Mouse (Mus musculus): ENCODE measurements around the gene Dusp1.
A peak's percentile ranks its signal among the peaks of the same experiment; 100 is the strongest.

Dusp1 gene

GRCm38 (mm10) chr17:26524316-26524715 lies 37.6 kb downstream of the Dusp1 start:
- DNase-seq (ENCODE audit: low spot score in 2 of 2) = no peak

GRCm38 (mm10) chr17:26522711-26523110 lies 39.2 kb downstream of the Dusp1 start:
- no peak for DNase-seq (ENCODE audit: low spot score in 2 of 2)

GRCm38 (mm10) chr17:26518306-26518705 lies 43.6 kb downstream of the Dusp1 start:
- DNase-seq (ENCODE audit: low spot score in 2 of 2) = no peak

DNA sequence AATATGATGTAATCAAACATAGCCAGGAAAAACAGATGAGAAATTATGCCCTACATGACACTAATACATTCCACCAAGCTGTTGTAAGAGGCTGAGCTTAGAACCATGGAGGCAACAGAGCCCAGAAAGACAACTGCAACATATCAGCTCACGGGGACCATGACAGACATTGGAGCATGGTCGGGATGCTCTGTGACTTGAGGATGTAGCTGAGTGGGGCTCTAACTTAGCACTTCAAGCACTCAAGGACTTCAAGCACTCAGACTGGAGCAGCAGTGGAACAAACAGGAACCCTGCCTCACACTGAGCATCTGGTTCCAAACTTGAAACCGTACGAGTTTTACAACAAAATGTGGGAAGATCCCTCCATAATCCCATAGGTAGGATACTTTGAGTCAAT lies 46.3 kb downstream of the Dusp1 start:
- DNase-seq (ENCODE audit: low spot score in 2 of 2) = no peak

DNA sequence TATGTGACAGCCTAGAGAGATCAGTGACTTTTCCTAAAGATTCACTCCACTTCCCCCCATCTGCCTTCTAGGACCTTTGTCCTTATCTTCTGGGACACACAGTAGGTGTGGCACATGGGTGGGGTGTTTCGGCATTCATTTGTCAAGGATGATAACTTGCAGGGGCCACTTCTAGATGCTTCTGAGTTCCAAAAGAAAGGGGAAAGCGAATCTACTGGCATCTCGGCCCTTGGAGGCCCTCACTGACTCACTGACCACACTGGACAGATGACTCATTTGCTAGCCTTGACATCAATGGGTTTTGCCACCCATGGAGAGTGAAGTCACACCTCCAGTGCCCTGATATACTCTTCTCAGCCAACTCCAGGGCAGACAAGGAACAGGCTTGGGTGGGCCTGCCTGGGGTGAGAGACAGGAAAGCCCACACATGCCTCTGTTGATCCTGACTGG lies 47.3 kb downstream of the Dusp1 start:
- DNase-seq (ENCODE audit: low spot score in 2 of 2) = no peak

DNA sequence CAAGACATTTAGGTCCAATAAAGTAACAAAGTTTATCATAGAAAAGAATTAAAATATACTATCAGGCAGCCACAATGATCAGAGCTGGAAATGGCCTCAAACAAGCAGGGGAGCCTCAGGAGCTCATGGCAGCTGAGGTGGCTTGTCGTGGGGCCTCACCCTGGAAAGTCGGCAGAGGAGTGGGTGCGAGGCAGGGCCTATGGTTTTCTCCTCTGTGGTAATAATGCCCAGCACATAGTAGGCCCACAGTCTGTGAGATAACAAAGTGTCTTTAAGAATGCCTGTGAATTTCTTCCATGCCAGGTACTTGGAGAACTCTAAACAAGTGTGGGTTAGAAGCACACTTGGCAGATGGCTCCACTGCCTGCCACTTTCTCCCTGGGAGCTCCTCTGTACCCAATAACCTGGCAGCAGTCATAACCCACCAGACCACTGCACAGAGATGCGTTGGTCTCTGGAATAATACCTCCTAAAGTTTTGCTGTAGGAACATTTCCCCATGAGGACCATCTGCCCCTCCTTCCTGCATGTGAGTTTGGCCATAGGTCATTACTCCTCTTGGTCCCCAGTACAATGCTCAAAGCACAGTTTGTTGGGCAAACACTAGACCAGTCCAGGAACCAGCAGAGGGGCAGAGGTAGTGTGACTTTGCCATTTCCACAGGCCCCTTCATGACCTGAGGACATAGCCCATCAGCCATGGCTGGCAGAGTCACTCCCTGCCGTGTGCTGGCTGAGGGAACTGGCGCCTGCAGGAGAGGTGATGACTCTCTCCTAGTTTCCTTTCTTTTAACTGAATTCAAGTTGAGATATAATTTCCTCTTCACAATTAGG lies 48.3 kb downstream of the Dusp1 start:
- DNase-seq (ENCODE audit: low spot score in 2 of 2) = no peak

GRCm38 (mm10) chr17:26512961-26513360 lies 49.0 kb downstream of the Dusp1 start:
- DNase-seq (ENCODE audit: low spot score in 2 of 2) = no peak

- DNase-seq (ENCODE audit: low spot score in 2 of 2) = no peak
Measured at GRCm38 (mm10) chr17:26511816-26512774, 49.8 kb downstream of the Dusp1 start.

GRCm38 (mm10) chr17:26511256-26511655 lies 50.7 kb downstream of the Dusp1 start:
- no peak for DNase-seq (ENCODE audit: low spot score in 2 of 2)

- no peak for DNase-seq (ENCODE audit: low spot score in 2 of 2)
Measured at GRCm38 (mm10) chr17:26510146-26511045, 51.5 kb downstream of the Dusp1 start.

DNA sequence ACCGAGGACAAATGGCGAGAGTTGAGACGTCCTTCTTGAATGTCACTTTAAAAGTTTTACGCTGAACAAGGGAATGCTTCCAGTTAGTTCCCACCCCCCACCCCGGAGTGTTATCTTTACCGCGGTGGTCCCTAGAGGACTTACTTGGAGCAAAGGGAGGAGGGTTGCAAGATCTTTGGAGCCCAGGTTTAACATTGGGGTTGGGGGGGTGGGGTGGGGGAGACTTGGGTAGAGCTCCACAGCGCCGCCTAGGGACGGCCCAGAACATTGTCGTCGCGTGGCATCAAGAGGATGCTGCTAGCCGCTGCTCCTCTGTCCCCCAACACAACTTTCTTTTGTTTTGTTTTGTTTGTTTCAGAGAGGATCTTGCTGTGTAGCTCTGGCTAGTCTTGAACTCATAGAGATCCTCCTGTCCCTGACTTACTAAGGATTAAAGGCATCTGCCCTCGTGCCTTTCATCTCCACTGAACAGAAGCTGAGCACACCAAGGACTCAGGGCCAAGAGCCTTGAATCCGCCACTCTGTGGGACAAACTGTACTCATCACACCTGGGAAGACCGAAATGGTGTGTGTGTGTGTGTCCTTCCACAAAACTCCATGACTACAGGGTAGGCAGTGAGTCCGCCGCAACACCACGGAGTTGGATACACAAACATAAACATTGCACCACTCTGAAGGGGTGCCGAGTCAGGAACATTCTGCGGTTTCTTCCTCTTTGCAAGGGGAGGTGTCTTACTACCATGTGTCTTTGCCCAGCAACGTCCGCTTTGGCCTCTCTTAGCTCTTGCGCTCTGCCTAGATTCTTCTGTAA lies 52.8 kb downstream of the Dusp1 start:
- DNase-seq (ENCODE audit: low spot score in 2 of 2) = peak; percentile 60 to 75

GRCm38 (mm10) chr17:26508345-26508960 lies 53.5 kb downstream of the Dusp1 start:
- peak; percentile 97 for DNase-seq (ENCODE audit: low spot score in 2 of 2)

GRCm38 (mm10) chr17:26507966-26508344 lies 54.0 kb downstream of the Dusp1 start:
- DNase-seq (ENCODE audit: low spot score in 2 of 2) = peak; percentile 89 to 91

DNA sequence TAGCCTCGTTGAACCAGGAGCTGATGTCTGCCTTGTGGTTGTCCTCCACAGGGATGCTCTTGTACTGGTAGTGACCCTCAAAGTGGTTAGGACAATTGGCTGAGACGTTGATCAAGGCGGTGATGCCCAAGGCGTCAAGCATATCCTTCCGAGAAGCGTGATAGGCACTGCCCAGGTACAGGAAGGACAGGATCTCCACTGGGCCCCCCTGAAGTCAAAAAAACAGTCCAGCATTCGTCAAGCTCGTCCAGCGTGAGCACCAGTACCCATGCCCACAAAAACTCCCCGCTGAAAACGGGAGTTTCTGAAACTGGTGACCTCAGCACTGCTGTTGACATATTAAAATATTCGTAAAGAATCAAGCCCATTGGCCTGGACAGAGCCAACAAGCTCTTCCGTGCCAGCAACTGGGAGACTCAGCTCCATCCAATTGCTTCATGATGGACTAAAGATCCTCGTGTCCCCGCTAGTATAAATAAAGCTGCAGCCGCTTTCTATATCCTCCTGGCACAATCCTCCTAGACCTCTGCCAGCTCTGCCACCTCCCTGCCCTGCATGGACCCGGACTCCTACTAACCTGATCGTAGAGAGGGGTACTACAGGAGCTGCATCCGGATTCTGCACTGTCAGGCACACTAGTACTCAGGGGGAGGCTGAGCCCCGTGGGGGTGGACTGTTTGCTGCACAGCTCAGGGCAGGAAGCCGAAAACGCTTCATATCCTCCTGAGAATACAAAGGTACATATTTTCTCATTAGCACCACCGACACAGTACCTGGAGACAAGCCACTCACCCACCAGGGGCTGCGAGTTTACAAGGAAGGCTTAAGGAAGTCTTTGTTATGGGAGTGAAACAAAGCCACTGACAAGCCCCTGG lies 54.7 kb downstream of the Dusp1 start:
- peak; percentile 53 to 62 for DNase-seq (ENCODE audit: low spot score in 2 of 2)

GRCm38 (mm10) chr17:26506031-26506641 lies 55.8 kb downstream of the Dusp1 start:
- no peak for DNase-seq (ENCODE audit: low spot score in 2 of 2)

DNA sequence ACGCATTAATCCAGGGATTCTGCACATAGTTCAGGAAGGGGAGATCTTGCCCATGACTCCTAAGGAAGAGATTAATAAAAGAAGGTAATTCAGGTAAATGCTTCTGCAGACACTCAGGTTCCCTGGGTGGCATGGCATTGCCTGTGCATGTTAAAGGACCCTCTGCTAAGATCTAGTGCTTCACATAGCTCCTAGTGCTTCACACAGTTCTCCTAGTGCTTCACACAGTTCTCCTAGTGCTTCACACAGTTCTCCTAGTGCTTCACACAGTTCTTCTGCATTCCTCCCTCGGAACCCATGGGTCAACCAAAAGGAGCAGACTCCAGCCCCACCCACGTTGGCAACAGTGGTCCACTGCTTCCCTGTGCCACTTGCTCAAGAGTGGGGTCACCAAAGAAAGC lies 56.7 kb downstream of the Dusp1 start:
- DNase-seq (ENCODE audit: low spot score in 2 of 2) = no peak

- DNase-seq (ENCODE audit: low spot score in 2 of 2) = peak; percentile 75 to 80
Measured at GRCm38 (mm10) chr17:26503981-26504671, 57.8 kb downstream of the Dusp1 start.

All from right cerebral cortex, postnatal 10 days (tissue).